Mouse (Mus musculus): ENCODE data around the gene Scrg1.

DNA sequence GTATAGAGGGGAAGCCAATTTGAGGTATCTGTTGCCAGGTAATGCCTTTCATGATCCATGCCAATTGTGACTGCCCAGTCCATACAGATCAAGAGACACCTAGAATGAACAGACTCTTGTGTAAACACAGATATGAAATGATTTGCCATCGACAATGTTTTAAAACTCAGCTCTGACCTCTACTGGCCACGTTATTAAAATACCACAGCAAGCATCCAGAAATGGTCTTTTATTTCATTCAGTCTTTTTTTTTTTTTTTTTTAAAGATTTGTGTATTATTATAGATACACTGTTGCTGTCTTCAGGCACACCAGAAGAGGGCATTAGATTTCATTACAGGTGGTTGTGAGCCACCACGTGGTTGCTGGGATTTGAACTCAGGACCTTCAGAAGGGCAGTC, 29.6 kb upstream of the Scrg1 start:
- TF ChIP-seq CTCF (IDR thresholded peaks at IDR 0.05; ENCODE audit: borderline replicate concordance, insufficient read depth, low read length) (no peak), POLR2A (IDR thresholded peaks at IDR 0.05; ENCODE audit: low read depth, low read length) (no peak)

All from embryonic fibroblast, embryonic 13.5 days (primary cell).